Mouse (Mus musculus): ENCODE results near the gene Csrp2. TPM values are rescaled to one million over a fixed set of nuclear protein-coding genes. Genes with fewer than 3 reads are reported as not detected.

The Csrp2 gene
- polyA plus RNA-seq, 1 experiment from 2014 or later, result 166 TPM

Other genes starting within 250 kb of the Csrp2 start
- 31.3 and 35.9 TPM in 2 replicates for gene E2f7, start 174.3 kb upstream of the Csrp2 start, polyA plus RNA-seq (2014; fragmentation: Nextera tagmentation; extraction: Ambion mirVana)
- 29.5 and 30.3 TPM in 2 replicates for gene Zdhhc17, start 90.4 kb downstream of the Csrp2 start, polyA plus RNA-seq (2014; fragmentation: Nextera tagmentation; extraction: Ambion mirVana)
- 11.9 and 15.0 TPM in 2 replicates for gene Osbpl8, start 245.0 kb downstream of the Csrp2 start, polyA plus RNA-seq (2014; fragmentation: Nextera tagmentation; extraction: Ambion mirVana)

Measured in midbrain, embryonic 11.5 days (tissue).